Mouse (Mus musculus) cortical plate, adult 2 months (tissue): ENCODE results near the gene Popdc3.

Experiments
- CTCF ChIP-seq: fragments of 200-500 bp; IDR thresholded peaks from 2 replicates; pipeline ENCODE4 v1.5.1; 2011; ENCODE audit warnings: mild to moderate bottlenecking, control low read depth, low read length; ENCODE audit not compliant: insufficient read depth; ENCODE audit errors: extremely low read depth
- POLR2A ChIP-seq: fragments of 200-500 bp; IDR thresholded peaks from 2 replicates; pipeline ENCODE4 v1.6.1; 2011; ENCODE audit warnings: mild to moderate bottlenecking, low read length, control low read depth; ENCODE audit not compliant: insufficient read depth; ENCODE audit errors: extremely low read depth

DNA sequence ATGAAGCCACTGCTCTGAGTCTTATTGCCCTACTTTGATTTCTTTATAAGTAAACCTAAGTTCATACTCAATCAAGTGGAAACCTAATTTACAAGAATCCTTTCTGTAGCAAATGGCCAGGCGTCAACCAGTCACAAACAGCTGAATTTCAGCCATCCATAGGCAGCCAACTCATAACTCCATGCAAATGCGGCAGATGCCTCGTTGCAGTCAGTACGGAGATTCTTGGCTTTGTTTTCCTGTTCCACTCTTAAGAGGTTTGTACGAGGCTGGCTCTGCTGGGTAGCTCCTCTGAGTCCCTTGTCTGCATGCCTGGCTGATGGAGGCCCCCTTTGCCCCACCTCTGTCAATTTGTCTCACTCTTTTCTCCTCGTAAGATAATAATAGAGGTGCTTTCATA is 120.6 kb downstream of the Popdc3 start:
- TF ChIP-seq CTCF (no peak), POLR2A (no peak)
